Mouse (Mus musculus): ENCODE measurements at regions not wholly inside any gene's neighbourhood (a gene's known extent, or its start where the extent isn't known, plus 50 kb on each side); places are given as distances from the start of the nearest gene placed in this dataset.

DNA sequence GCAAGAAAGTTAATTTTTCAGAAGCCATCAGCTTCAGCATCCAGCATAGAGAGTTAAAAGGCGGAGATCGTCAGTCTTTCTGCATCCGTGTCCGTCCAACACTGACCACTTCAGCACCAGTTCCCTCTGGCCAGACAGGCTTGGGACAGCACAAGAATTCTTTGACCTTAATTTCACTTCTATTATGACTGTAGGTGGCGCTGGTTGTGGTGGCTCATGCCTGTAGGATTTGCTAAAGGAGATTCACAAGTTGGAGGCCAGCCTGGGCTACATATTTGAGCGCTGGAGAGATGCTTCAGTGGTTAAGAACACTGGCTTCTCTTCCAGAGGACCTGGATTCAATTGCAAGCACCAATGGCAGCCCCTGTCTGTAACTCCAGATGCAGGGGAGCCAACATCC, 66.0 kb downstream of the Amer2 start:
- DNase-seq (ENCODE audit: low read depth, low spot score): no peak

DNA sequence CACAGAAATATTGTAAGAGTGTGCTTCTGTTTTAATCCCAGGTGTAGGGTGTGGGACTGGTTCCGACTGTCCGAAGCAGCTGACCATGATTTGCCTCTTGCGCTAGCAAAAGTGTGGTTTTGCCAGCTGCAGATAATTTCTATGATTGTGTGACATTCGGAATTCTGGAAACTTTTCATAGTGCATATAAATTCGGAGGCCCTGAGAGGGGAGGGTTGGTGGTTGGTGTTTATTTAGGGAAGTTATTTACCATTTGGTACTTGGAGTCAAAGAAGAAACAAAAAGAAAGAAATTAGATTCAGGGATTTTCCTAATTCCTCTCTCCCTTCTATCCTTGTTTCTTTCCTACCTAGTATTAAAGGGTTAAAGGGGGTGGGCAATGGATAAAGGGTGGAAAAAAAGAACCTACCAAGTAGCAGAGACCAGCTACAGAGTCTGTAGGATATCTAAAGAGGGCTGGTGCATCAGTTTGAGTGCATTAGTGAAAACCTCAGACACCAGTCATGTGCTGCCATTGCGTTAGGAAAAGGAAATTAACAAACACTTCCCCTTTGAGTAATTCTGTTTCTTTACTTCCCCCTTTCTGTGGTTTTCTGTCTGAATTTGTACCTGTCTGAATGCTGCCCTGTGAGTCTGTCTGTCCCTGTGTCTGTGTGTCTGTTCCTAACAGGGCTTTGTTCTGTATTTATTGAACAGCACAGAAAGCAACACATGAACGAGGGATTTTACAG, 70.9 kb downstream of the Amer2 start:
- DNase-seq (ENCODE audit: low read depth, low spot score): no peak

DNA sequence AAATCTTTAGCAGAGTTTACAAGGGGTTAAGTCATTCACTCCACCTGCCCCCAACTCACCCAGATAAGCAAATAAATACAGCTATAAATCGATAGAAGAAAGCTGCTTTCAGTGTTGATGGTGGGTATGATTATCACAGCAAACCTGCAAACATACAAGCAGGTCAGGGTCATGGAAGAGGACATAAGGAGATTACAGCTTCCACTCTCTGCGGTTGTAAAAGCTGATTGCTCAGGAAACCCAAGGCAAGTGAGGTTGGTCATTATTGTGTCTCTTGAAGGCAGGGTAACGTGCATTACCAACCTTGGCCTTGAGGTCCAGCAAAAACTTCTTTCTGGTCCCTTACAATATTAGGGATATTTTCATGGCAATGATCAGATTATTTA, 71.5 kb downstream of the Amer2 start:
- no peak for DNase-seq (ENCODE audit: low read depth, low spot score)

DNA sequence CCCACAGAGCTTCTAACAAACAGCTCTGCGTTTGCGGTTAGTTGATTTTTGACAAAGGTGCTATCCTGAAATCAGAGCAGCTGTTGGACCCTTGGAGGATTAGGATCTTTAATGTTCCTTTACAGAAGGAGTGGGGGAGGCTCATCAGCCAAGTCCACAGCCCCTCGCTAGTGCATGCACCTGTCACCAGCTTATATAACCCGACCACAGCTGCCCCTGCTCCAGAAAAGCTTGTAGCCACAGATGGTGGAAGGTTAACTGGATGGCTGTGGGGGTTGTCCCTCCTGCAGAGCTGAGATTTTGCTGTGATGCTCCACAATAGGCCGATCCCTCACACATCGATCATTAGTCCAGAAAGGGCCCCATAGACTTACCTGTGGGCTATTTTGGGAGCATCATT, 73.0 kb downstream of the Amer2 start:
- no peak for DNase-seq (ENCODE audit: low read depth, low spot score)

DNA sequence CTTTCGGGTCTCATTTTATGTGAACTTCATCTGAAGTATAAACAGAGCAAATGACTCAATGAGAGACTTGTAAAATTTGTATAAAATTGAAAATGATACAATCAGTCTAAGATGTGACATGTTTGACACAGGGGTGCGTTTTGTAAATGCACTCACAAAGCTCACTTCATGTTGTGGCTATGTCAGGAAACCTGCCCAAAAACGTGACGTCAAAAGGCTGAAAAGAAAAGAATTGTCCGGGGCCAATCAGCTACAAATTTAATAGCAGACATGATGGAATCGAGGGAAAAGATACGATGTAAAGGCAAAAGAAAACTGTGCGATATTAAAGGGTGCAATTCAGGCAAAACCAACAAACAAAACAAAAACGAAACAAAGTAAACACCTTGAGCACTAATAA, 78.2 kb downstream of the Amer2 start:
- no peak for DNase-seq (ENCODE audit: low read depth, low spot score)

GRCm38 (mm10) chr14:60451684-60452083, 78.6 kb downstream of the Amer2 start:
- DNase-seq (ENCODE audit: low read depth, low spot score): peak; percentile 61

DNA sequence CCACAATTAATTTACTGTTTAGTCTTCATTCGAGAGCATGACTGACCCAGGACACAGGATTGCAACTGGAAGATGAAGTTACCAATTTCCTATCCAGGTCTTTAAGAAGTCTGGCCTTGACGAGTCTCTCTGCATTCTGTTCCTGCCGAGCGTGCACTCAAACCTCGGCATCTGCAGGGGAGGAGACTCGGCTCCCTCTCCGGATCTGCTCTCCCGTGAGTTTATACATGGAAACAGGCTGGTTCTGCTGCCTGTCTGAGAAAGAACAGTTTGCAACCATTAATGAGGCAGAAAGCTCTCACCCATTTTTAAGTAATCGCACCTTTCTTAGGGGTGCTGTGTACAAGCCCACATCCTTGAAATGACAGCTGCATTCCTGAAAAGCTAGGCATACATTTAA, 83.7 kb downstream of the Amer2 start:
- no peak for DNase-seq (ENCODE audit: low read depth, low spot score)

- peak; percentile 74 for DNase-seq (ENCODE audit: low read depth, low spot score)
These were observed 112.2 kb downstream of the Amer2 start for GRCm38 (mm10) chr14:60484996-60485888.

GRCm38 (mm10) chr14:60485889-60486274, 112.8 kb downstream of the Amer2 start:
- peak; percentile 52 for DNase-seq (ENCODE audit: low read depth, low spot score)

GRCm38 (mm10) chr14:60486278-60486935, 113.3 kb downstream of the Amer2 start:
- DNase-seq (ENCODE audit: low read depth, low spot score): peak; percentile 66

DNA sequence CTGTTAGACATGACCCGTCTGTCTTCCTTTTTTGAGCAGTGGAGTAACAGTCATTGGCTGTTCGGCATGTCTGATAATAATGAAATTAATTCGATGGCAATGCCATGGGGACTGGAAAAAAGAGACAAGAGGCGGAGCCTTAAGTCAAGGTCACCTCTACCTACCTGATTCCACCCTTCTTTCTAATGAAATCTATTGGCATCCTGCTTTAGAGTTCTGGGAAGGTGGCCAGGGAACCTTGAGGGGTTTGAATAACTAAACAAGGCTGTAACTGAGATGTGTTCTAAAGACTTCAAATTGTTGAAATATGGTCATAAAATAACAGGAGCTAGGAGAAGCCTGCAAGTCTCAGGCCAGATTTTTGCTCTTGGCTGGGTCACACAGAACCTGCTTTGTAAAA, 116.1 kb downstream of the Amer2 start:
- no peak for DNase-seq (ENCODE audit: low read depth, low spot score)

GRCm38 (mm10) chr14:60490886-60491285, 117.8 kb downstream of the Amer2 start:
- DNase-seq (ENCODE audit: low read depth, low spot score): no peak

DNA sequence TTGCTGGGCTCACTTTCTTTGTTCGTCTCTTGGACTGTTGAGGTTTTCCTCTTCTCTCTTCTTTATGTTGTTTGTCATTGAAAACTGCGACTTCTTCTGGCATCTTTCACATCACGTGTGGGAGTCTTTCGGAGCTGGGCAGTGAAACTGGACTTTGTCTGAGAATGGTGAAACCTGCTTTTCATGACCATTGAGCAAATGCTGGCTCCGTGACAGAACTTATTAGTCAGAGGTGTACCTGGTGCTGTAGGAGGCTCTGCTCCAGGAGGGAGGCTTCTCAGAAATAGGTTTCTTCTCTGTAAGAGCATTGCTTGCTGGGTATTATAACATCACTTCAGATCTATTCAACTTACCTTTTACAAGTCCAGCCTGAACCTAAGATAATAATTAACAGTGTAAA, 122.4 kb downstream of the Amer2 start:
- no peak for DNase-seq (ENCODE audit: low read depth, low spot score)

- no peak for DNase-seq (ENCODE audit: low read depth, low spot score)
These were observed 129.5 kb downstream of the Amer2 start for GRCm38 (mm10) chr14:60502552-60502951.

DNA sequence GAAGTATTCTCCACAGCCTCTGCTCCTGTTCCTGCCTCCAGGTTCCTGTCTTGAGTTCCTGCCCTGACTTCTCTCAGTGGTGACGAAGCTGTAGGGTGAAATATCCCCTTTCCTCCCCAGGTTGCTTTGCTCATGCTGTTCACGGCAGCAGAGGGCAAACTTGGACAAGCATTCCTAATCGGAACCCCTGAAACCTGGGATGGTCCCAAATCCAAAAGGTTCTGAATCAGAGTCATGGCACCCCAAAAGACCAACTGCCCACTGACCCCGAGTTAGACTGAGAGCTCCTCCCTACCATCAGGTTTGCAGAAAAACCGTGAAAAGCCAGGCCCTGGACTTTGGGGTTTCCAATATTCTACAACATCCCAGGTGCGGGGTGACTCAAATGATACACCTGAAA, 128.7 kb upstream of the Spata13 start:
- no peak for DNase-seq (ENCODE audit: low read depth, low spot score)

GRCm38 (mm10) chr14:60506296-60506695, 127.5 kb upstream of the Spata13 start:
- no peak for DNase-seq (ENCODE audit: low read depth, low spot score)

GRCm38 (mm10) chr14:60513560-60513959, 120.2 kb upstream of the Spata13 start:
- DNase-seq (ENCODE audit: low read depth, low spot score): peak; percentile 25

- no peak for DNase-seq (ENCODE audit: low read depth, low spot score)
These were observed 118.6 kb upstream of the Spata13 start for GRCm38 (mm10) chr14:60515094-60515786.

GRCm38 (mm10) chr14:60517891-60518290, 115.9 kb upstream of the Spata13 start:
- no peak for DNase-seq (ENCODE audit: low read depth, low spot score)

- no peak for DNase-seq (ENCODE audit: low read depth, low spot score)
These were observed 110.8 kb upstream of the Spata13 start for GRCm38 (mm10) chr14:60523010-60523409.

DNA sequence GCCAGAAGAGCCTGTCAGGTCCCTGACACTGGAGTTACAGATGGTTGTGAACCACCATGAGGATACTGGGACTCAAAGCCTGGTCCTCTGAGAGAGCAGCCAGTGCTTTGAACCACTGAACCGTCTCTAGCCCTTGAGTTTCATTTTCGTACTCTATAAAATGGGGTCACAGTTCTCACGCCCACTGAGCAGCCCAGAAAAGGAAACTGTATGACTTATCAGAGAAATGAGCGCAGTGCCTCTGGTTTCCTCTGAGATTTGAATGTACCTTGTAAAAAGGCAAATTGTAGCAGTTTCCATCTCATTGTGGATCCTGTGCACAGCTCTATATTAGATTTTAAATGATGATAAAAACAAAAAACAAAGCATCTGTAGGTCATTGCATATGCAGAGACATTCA, 108.9 kb upstream of the Spata13 start:
- no peak for DNase-seq (ENCODE audit: low read depth, low spot score)

Data from ES-CJ7 (cell line).